Mouse (Mus musculus) lung, adult 2 months (tissue): ENCODE results near the gene Atg10.

Experiments used
- CTCF ChIP-seq: fragments of 200-500 bp; IDR thresholded peaks from 2 replicates; pipeline ENCODE4 v1.5.1; 2011; ENCODE audit warnings: mild to moderate bottlenecking, low read length, control low read depth; ENCODE audit not compliant: insufficient read depth
- POLR2A ChIP-seq: fragments of 200-500 bp; IDR thresholded peaks from 2 replicates; pipeline ENCODE4 v1.6.1; 2011; ENCODE audit warnings: low read depth, mild to moderate bottlenecking, control low read depth, low read length, borderline replicate concordance; ENCODE audit errors: extremely low read depth

DNA sequence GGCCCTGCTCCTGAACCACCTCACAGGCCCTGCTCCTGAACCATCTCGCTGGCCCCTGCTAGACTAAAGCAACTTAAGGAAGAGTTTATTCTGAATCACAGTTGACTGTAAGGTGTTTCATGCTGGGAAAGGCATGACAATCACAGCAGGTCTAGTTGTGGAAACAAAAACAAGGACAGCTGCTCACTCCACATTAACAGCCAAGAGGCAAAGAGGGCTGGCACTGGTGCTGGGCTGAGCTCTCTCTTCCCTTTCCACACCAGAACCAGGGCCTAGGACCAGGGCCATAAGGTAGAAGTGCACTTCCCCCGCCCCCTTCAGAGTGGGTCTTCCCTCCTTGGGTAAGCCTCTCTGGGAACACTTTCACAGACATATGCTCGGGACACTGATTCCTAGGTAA, 48.4 kb downstream of the Atg10 start:
- TF ChIP-seq POLR2A (no peak), CTCF (no peak)
